Mouse (Mus musculus): ENCODE measurements at regions not wholly inside any gene's neighbourhood (a gene's known extent, or its start where the extent isn't known, plus 50 kb on each side); places are given as distances from the start of the nearest gene placed in this dataset.

DNA sequence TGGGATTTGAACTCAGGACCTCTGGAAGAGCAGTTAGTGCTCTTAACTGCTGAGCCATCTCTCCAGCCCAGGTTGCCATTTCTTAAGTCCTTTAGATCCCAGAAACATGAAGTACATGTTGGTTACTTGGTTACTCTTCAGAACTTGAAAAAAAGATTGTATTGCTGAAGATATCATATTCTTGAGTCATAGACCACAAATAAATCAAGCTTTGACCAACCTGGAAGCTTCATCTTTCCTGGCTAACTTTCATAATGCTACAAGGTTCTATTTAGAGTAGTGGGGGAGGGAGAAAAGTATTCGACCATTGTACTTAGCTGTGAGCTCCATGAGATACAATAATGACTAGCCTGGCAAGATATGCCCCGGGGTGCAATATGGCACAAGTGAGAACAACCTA lies 90.9 kb upstream of the Cdkn2b start:
- Histone ChIP-seq H3K4me2 (replicated peaks) (no peak overlapping the region), H3K36me3 (replicated peaks; ENCODE audit: control insufficient read depth, insufficient read depth) (no peaks in the 10 kb centered on the region), H3K27ac (no peak overlapping the region), H3K9me3 (ENCODE audit: control insufficient read depth, low read length) (no peaks in the 10 kb centered on the region), H3K4me3 (replicated peaks; ENCODE audit: low read length) (no peak overlapping the region), H3K9ac (no peak overlapping the region), H3K4me1 (replicated peaks; ENCODE audit: control insufficient read depth, insufficient read depth, low read length) (no peaks in the 10 kb centered on the region), H3K27me3 (ENCODE audit: control insufficient read depth, insufficient read depth, low read length) (no peaks in the 10 kb centered on the region)
- no peak for DNase-seq (ENCODE audit: low spot score)
- ATAC-seq (ENCODE audit: low FRiP score), result no peak
- 82% methylated on average over 2 of the region's 2 CpGs for WGBS

DNA sequence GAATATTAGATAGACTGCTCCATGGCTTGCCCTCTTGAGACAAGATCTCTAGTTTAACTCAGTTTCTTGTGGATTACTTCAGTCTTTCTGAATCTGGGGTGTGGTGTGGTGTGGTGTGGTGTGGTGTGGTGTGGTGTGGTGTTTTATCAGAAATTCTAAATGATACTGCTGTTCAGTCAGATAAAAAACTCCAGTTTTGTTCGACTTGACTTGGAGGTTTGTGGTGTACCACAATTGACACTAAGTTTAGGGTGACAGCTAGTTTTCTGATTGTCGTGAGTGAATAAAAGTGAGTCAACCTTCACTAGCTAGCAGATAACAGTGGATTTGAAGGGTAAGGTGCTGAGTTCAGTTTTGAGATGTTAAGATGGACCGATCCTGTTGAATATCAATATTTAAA lies 89.5 kb upstream of the Cdkn2b start:
- 88% methylated on average over 3 of the region's 3 CpGs for WGBS

GRCm38 (mm10) chr4:89399277-89399676 lies 88.4 kb upstream of the Cdkn2b start:
- H3K27ac ChIP-seq, result no peak overlapping the region
- no peaks in the 10 kb centered on the region for H3K36me3 ChIP-seq (replicated peaks; ENCODE audit: control insufficient read depth, insufficient read depth)
- no peak overlapping the region for H3K4me2 ChIP-seq (replicated peaks)
- no peak overlapping the region for H3K9ac ChIP-seq
- no peaks in the 10 kb centered on the region for H3K9me3 ChIP-seq (ENCODE audit: control insufficient read depth, low read length)
- H3K27me3 ChIP-seq (ENCODE audit: control insufficient read depth, insufficient read depth, low read length), result no peaks in the 10 kb centered on the region
- no peak overlapping the region for H3K4me3 ChIP-seq (replicated peaks; ENCODE audit: low read length)
- ATAC-seq (ENCODE audit: low FRiP score) (no peak), DNase-seq (ENCODE audit: low spot score) (no peak)
- WGBS, result 75% methylated on average over 2 of the region's 2 CpGs
- H3K4me1 ChIP-seq (replicated peaks; ENCODE audit: control insufficient read depth, insufficient read depth, low read length), result no peaks in the 10 kb centered on the region

More for the DNA sequence above, 89.5 kb upstream of the Cdkn2b start:
- H3K27me3 ChIP-seq (ENCODE audit: control insufficient read depth, insufficient read depth, low read length), result no peaks in the 10 kb centered on the region
- no peaks in the 10 kb centered on the region for H3K4me1 ChIP-seq (replicated peaks; ENCODE audit: control insufficient read depth, insufficient read depth, low read length)
- no peak overlapping the region for H3K4me3 ChIP-seq (replicated peaks; ENCODE audit: low read length)
- no peak overlapping the region for H3K9ac ChIP-seq
- ATAC-seq (ENCODE audit: low FRiP score) (no peak), DNase-seq (ENCODE audit: low spot score) (no peak)
- no peaks in the 10 kb centered on the region for H3K36me3 ChIP-seq (replicated peaks; ENCODE audit: control insufficient read depth, insufficient read depth)
- H3K27ac ChIP-seq, result no peak overlapping the region
- no peaks in the 10 kb centered on the region for H3K9me3 ChIP-seq (ENCODE audit: control insufficient read depth, low read length)
- H3K4me2 ChIP-seq (replicated peaks), result no peak overlapping the region

GRCm38 (mm10) chr4:89396020-89396419 lies 85.2 kb upstream of the Cdkn2b start:
- DNase-seq (ENCODE audit: low spot score) (no peak), ATAC-seq (ENCODE audit: low FRiP score) (no peak)
- Histone ChIP-seq H3K4me3 (replicated peaks; ENCODE audit: low read length) (no peak overlapping the region), H3K27me3 (ENCODE audit: control insufficient read depth, insufficient read depth, low read length) (no peaks in the 10 kb centered on the region), H3K36me3 (replicated peaks; ENCODE audit: control insufficient read depth, insufficient read depth) (no peaks in the 10 kb centered on the region), H3K27ac (no peak overlapping the region), H3K9me3 (ENCODE audit: control insufficient read depth, low read length) (no peaks in the 10 kb centered on the region), H3K4me2 (replicated peaks) (no peak overlapping the region), H3K9ac (no peak overlapping the region), H3K4me1 (replicated peaks; ENCODE audit: control insufficient read depth, insufficient read depth, low read length) (no peaks in the 10 kb centered on the region)
- 86% methylated on average over 2 of the region's 2 CpGs for WGBS

- H3K4me1 ChIP-seq (replicated peaks; ENCODE audit: control insufficient read depth, insufficient read depth, low read length), result no peaks in the 10 kb centered on the region
- H3K4me2 ChIP-seq (replicated peaks), result no peak overlapping the region
- no peaks in the 10 kb centered on the region for H3K27me3 ChIP-seq (ENCODE audit: control insufficient read depth, insufficient read depth, low read length)
- ATAC-seq (ENCODE audit: low FRiP score) (no peak), DNase-seq (ENCODE audit: low spot score) (no peak)
- H3K4me3 ChIP-seq (replicated peaks; ENCODE audit: low read length), result no peak overlapping the region
- no peaks in the 10 kb centered on the region for H3K36me3 ChIP-seq (replicated peaks; ENCODE audit: control insufficient read depth, insufficient read depth)
- no peak overlapping the region for H3K27ac ChIP-seq
- H3K9me3 ChIP-seq (ENCODE audit: control insufficient read depth, low read length), result no peaks in the 10 kb centered on the region
- H3K9ac ChIP-seq, result no peak overlapping the region
Measured at GRCm38 (mm10) chr4:89395336-89395735, 84.5 kb upstream of the Cdkn2b start.

DNA sequence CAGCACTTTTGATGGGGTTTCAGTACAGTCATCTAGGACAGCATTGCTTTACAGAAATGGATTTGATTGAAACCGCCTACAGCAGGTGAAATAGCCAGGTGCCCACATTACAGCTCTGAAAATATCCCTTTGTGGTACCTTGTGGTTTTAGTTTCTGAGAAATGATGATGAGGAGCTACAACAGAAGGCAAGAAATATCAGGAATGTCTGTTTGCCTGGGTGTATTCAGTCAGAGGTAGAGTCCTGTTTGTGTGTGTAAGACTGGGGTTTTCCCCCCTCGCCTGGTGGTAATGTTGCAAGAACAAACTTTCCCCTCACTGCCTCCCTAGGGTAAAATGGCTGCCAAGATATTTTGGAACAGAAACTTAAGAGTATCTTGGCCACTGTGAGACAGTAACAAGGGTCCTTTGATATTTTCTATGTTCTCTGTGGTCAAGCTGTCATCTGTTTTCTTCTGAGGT lies 82.4 kb upstream of the Cdkn2b start:
- WGBS, result 88% methylated on average over 2 of the region's 2 CpGs
- DNase-seq (ENCODE audit: low spot score) (no peak), ATAC-seq (ENCODE audit: low FRiP score) (no peak)

DNA sequence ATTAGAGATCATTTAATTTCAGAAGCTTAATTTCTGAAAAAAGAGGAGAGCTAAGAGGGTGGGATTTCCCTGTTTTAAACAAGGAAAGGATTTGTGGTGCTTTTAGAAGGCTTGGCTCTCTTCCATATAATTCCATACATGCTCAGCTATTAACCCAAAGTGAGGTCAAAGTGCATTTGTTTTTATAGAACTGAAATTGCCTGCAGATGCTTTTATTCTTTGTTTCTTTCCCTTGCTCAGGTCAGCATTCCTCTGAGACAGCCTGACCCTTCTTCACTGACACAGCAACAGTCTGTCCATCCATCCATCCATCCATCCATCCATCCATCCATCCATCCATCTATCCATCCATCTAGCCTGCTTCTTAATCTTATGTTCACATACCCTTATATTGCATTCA lies 82.0 kb upstream of the Cdkn2b start:
- Histone ChIP-seq H3K27me3 (ENCODE audit: control insufficient read depth, insufficient read depth, low read length) (no peaks in the 10 kb centered on the region), H3K36me3 (replicated peaks; ENCODE audit: control insufficient read depth, insufficient read depth) (no peaks in the 10 kb centered on the region), H3K9ac (no peak overlapping the region), H3K4me2 (replicated peaks) (no peak overlapping the region), H3K4me3 (replicated peaks; ENCODE audit: low read length) (no peak overlapping the region), H3K27ac (no peak overlapping the region), H3K4me1 (replicated peaks; ENCODE audit: control insufficient read depth, insufficient read depth, low read length) (no peaks in the 10 kb centered on the region), H3K9me3 (ENCODE audit: control insufficient read depth, low read length) (no peaks in the 10 kb centered on the region)
- no peak for ATAC-seq (ENCODE audit: low FRiP score)
- DNase-seq (ENCODE audit: low spot score), result no peak

More for the DNA sequence above, 82.4 kb upstream of the Cdkn2b start:
- Histone ChIP-seq H3K9ac (no peak overlapping the region), H3K36me3 (replicated peaks; ENCODE audit: control insufficient read depth, insufficient read depth) (no peaks in the 10 kb centered on the region), H3K27me3 (ENCODE audit: control insufficient read depth, insufficient read depth, low read length) (no peaks in the 10 kb centered on the region), H3K4me1 (replicated peaks; ENCODE audit: control insufficient read depth, insufficient read depth, low read length) (no peaks in the 10 kb centered on the region), H3K4me3 (replicated peaks; ENCODE audit: low read length) (no peak overlapping the region), H3K4me2 (replicated peaks) (no peak overlapping the region), H3K27ac (no peak overlapping the region), H3K9me3 (ENCODE audit: control insufficient read depth, low read length) (no peaks in the 10 kb centered on the region)

DNA sequence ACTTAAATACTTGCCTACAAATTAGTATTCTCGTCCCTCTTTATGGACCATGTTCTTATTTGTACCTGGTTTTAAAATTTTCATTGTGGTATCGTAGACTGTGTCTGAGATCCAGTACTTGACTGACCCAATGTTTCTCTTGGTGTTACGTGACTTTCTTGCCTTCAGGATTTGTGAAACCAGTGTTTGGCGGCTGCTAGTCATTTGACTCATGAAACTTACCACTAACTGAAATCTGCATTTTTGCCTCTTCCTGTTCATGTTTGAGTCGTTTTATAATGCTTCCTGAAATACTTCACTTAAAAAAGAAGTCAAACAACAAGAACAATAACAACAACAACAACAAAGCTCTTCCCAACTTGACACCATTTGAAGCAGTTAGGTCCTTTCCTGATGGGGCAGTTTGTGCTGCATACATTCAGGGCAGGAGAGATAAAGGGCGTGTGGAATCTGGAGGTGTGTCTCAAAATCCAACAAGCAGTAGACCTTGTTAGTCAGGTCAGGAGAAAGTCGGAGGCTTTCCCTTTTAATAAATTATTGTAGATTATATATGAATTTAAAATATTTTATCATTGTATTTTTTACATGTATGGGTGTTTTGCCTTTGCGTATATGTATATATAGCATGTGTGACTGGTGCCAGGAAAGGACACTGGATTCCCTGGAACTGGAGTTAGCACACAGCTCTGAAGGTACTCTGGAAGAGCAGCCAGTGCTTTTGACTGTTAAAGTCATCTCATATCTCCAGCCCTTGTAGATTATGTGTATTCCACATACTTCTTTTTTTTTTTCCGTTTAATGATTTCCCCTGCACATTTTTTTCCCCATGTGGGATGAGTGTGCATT lies 80.8 kb upstream of the Cdkn2b start:
- H3K27ac ChIP-seq, result no peak overlapping the region
- 90% methylated on average over 9 of the region's 9 CpGs for WGBS
- DNase-seq (ENCODE audit: low spot score), result no peak
- ATAC-seq (ENCODE audit: low FRiP score), result no peak
- H3K27me3 ChIP-seq (ENCODE audit: control insufficient read depth, insufficient read depth, low read length), result no peaks in the 10 kb centered on the region
- H3K4me3 ChIP-seq (replicated peaks; ENCODE audit: low read length), result no peak overlapping the region
- H3K4me2 ChIP-seq (replicated peaks), result no peak overlapping the region
- H3K4me1 ChIP-seq (replicated peaks; ENCODE audit: control insufficient read depth, insufficient read depth, low read length), result no peaks in the 10 kb centered on the region
- no peaks in the 10 kb centered on the region for H3K9me3 ChIP-seq (ENCODE audit: control insufficient read depth, low read length)
- no peak overlapping the region for H3K9ac ChIP-seq
- H3K36me3 ChIP-seq (replicated peaks; ENCODE audit: control insufficient read depth, insufficient read depth), result no peaks in the 10 kb centered on the region

- 92% methylated on average over 3 of the region's 3 CpGs for WGBS
- Histone ChIP-seq H3K9ac (no peak overlapping the region), H3K36me3 (replicated peaks; ENCODE audit: control insufficient read depth, insufficient read depth) (no peaks in the 10 kb centered on the region), H3K4me2 (replicated peaks) (no peak overlapping the region), H3K4me3 (replicated peaks; ENCODE audit: low read length) (no peak overlapping the region), H3K27ac (no peak overlapping the region), H3K9me3 (ENCODE audit: control insufficient read depth, low read length) (no peaks in the 10 kb centered on the region), H3K4me1 (replicated peaks; ENCODE audit: control insufficient read depth, insufficient read depth, low read length) (no peaks in the 10 kb centered on the region), H3K27me3 (ENCODE audit: control insufficient read depth, insufficient read depth, low read length) (no peaks in the 10 kb centered on the region)
- DNase-seq (ENCODE audit: low spot score), result no peak
- ATAC-seq (ENCODE audit: low FRiP score), result no peak
Measured at GRCm38 (mm10) chr4:89383548-89383947, 72.7 kb upstream of the Cdkn2b start.
